Mouse (Mus musculus) spleen, adult 12 weeks (tissue): Measurements from ENCODE around the gene Chuk.

Experiments used
- DNase-seq: peaks from one replicate; pipeline ENCODE4 v3.0.0; 2022; ENCODE audit warnings: low spot score

The Chuk gene

DNA sequence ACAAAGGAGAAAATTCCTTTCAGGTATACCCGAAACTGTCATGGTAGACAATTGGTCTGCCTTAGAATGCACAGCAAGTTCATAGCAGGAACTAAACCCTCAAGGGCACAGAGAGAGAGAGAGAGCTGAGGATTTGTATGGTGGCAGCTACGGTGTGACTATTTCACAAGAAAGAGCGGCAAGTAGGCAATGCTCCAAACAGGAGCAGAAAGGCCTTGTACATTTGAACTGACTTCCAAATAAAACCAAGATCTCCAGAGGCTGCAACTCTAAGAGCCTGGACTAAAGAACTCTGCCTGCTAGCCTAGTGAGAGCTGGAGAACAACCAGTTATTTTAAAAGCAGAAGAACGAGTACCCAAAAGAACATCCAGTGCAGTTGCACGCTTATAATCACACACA, 65.2 kb downstream of the Chuk start:
- DNase-seq, result no peak

DNA sequence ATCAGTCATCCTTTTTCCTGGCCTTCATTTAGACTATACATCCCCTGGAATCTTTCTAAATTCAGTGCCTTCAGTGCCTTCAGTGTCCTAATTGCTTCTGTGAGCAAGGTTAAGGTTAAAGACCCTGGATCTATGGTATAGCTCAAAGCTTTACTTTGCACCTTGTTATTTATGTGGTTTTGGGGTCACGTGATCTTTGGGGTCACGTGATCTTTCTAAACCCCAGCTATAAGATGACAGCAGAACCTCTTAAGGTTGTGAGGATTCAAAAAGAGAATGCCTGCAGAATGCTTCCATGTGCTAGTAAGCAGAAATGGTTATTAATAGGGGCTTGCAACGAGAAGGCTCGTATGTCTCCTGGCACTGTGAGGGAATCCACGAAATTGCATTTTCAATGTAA, 73.9 kb downstream of the Chuk start:
- no peak for DNase-seq

DNA sequence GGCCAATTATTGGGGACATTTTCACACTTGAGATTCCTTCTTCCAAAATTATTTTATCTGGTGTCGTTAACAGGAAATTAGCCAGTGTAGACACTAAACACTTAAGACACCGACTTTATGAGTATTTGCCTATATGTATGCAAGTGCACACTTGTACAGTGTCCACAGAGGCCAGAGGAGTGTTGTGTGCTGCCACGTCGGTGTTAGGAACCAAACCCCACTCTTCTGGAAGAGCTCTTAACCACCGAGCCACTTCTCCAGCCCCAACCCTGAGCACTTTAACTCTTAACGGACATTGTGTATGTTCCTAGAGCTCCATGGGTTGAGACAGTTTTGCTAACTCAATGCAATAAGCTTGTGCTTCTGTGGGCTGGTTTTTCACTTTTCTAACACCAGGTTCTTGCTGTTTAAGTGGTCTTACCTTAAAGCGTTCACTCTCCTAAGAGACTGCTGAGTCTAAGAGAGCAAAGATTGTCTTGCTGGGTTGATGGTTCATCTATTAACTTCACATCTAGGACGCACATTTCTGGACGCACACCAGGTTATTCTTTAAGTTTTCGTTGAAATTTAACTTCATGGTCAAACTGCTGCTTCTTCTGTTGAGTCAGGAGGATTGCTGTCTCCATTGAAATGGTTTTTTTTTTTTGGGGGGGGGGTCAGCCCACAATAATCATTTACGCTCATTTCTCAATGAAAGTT, 75.1 kb downstream of the Chuk start:
- DNase-seq, result no peak

DNA sequence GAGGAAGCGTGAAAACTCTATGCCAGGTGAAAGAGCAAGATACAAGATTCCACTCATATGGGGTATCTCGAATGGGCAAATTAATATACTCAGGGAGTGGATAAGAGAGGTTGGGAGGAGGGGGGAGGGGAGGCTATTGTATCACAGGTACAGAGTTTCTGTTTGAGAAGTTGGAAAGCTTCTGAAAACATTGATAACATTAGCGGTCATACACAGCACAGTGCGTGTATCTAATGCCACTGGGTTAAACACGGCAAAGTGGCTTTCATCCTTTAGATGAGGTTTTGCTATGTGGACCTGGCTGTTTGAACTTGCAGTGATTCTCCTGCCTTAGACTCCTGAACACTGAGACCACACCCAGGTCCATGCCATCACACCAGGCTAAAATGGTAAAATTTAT, 77.3 kb downstream of the Chuk start:
- DNase-seq, result no peak

DNA sequence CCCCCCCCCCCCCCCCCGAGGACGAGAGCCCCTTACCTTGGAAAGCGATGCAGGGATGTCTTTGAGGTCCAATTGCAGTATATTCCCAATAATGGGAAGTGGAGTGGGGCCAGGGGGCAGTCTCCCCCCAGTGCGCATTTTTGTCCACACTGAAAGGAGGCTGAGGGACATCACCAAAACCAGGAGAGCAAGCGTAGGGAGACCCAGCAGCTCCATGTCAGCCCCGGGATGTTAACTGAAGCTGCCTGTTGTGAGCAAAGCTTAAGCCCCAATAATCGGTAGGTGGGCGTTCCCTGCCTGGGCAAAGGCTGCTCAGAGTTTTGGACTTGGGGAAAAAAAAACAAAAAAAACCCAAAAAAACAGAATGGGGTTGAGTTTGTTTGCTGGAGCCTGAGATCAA, 78.3 kb downstream of the Chuk start, which contains the start of gene Cyp2c23:
Gene Cyp2c23 (minus strand): TSS at position 237 of the 400 bp plus-strand sequence.
- DNase-seq, result no peak

DNA sequence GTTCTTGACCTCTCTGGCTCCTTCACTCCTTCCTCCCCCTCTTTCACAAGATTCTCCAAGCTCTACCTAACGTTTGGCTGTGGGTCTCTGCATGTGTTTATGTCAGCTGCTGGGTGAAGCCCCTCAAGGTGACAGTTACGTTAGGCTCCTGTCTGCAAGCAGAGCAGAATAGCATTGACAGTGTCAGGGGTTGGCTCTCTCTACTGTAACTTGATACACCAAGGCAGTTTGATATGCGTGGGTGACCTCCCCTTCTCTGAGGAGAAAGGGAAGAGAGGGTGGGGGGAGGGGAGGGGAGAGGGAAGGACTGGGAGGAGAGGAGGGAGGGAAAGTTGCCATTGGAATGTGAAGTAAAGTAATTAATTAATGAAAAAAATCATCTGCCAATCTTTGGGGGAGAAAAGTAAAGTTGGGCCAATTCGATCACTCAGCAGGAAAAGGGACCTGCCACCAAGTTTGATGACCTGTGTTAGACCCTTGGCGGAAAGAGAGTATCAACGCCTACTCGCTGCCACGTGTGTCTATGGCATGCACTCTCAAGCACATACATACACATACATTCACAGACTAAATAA, 80.2 kb downstream of the Chuk start:
- DNase-seq, result no peak

DNA sequence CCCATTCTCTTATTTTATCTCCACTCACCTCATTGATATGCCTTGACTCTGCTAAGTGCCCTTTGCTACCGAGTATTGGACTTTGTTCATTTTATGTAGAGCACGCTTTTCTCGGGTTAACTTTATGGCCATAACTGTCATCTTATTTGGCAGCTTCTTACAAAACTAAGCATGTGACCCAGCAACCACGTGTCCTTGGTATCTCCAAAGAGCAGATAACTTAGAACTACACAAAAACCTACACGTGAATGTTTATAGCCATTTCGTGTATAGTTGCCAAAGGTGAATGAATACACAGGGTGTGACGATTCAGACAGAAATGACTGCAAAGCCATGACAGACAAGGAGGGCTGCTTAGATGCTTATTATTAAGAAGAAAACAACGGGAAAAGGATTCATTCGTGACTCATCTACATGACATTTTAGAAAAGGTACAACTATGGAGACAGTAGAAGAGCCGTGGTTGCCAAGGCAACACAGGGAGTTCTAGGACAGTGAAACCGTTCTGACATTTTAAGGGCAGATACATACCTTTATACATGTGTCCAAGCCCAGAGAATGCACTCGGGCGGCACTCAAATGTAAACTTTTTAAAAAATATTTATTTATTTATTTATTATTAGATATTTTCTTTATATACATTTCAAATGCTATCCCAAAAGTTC, 82.2 kb downstream of the Chuk start:
- no peak for DNase-seq
